Mouse (Mus musculus) mouse trophoblast stem cell (cell line): Measurements from ENCODE around the gene Adcyap1.

Source experiments
- in situ Hi-C, 2 experiments: fragments of 300-500 bp; cut with MseI, MboI; formaldehyde crosslinking; loops; 2 replicates in 1 of 2; 3 replicates in 1 of 2; pipeline ENCODE4 v1.15.1; 2025

Adcyap1 gene

GRCm38 (mm10) chr17:93198717-93199116, at the start of gene Adcyap1:
TSS of gene Adcyap1 (plus strand) at chr17:93199017.
- in situ Hi-C loops = no loop called here

- in situ Hi-C loops = loop anchor here in 1 of 2 experiments (25.0 kb wide), 1 partner anchor 379 kb away; no protein-coding TSS in a partner anchor
Measured at GRCm38 (mm10) chr17:93158280-93158851, 40.5 kb upstream of the Adcyap1 start.

- in situ Hi-C loops = loop anchor here in 1 of 2 experiments (25.0 kb wide), 1 partner anchor 368 kb away; no protein-coding TSS in a partner anchor
Measured at GRCm38 (mm10) chr17:93169572-93169971, 29.2 kb upstream of the Adcyap1 start.

- in situ Hi-C loops = no loop called here
Measured at GRCm38 (mm10) chr17:93196846-93197245, 2.0 kb upstream of the Adcyap1 start.

- in situ Hi-C loops = no loop called here
Measured at GRCm38 (mm10) chr17:93198213-93198612, 604 bp upstream of the Adcyap1 start.

GRCm38 (mm10) chr17:93199218-93199617, 401 bp downstream of the Adcyap1 start:
- in situ Hi-C loops = no loop called here

DNA sequence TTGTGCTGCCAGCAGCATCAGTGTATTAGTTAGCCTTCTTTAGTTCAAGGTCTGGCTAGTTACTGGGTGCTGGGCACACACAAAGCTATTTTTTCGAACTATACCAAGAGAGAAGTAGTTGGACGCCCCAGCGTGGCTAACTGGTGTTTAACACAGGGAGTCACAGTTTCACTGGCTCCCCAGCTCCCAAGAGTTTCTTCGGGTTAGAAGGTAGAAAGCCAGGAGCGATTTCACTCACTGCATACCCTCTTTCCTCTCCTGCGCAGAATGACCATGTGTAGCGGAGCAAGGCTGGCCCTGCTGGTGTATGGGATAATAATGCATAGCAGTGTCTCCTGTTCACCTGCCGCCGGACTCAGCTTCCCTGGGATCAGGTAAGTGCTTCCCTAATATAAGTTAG, 930 bp downstream of the Adcyap1 start:
- in situ Hi-C loops = no loop called here

DNA sequence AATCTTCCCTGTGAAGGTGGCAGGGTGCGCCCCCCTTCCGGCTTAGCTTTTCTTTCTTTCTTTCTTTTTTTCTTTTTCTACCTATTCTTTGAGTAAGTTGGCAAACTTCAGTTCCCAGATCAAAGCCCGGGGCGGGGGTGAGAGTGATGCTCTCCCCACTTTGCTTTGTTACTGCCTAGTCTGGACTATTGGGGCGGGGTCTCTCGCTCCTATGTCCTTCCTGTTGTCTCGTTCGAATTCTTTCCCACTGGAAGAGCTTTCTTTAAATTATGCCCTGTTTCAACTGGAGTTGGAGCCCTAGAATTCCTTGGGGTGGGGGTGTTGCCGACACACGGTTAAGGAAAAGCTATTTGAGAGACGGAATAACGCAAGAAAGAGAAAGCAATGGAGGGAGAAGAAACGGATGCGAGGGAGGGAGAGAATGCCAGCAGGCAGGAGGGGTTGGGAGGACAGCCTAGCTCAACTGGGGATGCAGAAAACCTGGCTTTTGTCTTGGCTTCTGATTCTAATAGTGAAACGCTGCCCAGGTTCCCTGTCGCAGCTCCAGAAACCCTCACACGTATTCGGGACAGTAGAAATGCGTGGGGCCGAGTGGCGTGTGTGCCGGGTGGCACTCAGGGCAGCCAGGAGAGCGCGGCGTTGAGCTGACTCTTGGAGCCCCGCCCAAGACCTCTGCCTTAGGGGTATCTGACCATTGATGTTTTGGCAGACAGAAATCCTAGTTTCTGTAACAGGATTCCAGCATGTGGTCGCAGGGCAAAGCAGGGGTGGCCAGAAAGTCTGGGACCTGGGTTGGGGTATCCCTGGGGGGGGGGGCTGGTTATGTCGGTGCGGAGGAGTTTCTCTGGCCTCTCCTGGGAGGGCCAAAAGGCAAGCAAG, 1.8 kb downstream of the Adcyap1 start:
- in situ Hi-C loops = no loop called here

GRCm38 (mm10) chr17:93201265-93201925, 2.6 kb downstream of the Adcyap1 start:
- in situ Hi-C loops = no loop called here

DNA sequence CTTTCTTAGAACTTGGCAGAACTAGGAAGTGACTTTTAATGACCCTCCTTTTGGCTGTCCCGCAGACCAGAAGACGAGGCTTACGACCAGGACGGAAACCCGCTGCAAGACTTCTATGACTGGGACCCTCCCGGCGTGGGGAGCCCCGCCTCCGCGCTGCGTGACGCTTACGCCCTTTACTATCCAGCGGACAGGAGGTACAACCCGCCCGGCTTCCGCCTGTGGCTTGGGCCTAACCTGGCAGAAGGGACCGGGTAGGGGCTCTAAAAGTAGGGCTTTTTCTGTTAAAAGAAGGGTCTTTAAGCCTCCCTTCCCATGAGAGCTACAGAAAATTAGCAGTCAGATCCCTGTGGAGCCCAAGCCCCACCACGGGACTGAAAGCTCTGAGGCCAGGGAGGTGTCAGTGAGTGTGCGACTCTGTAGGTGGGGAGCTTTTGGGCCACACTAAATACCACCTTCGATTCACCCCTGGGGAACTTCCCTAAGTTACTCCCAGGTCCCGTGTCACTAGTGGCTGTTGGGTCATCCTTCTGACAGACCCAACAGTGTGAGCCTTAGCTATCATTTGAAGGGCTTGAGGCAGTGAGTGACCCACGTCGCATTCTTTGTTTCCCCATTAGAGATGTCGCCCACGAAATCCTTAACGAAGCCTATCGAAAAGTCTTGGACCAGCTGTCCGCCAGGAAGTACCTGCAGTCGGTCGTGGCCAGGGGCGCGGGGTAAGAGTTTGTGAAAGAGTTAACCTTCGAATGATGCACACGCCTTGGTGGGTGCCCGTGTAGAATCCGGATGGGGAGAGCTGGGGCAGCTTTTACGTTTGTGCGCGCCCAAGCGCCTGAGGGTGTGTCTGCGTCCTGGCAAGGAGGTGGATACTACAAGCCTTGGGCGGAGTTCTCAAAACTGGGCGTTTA, 3.6 kb downstream of the Adcyap1 start:
- in situ Hi-C loops = no loop called here

DNA sequence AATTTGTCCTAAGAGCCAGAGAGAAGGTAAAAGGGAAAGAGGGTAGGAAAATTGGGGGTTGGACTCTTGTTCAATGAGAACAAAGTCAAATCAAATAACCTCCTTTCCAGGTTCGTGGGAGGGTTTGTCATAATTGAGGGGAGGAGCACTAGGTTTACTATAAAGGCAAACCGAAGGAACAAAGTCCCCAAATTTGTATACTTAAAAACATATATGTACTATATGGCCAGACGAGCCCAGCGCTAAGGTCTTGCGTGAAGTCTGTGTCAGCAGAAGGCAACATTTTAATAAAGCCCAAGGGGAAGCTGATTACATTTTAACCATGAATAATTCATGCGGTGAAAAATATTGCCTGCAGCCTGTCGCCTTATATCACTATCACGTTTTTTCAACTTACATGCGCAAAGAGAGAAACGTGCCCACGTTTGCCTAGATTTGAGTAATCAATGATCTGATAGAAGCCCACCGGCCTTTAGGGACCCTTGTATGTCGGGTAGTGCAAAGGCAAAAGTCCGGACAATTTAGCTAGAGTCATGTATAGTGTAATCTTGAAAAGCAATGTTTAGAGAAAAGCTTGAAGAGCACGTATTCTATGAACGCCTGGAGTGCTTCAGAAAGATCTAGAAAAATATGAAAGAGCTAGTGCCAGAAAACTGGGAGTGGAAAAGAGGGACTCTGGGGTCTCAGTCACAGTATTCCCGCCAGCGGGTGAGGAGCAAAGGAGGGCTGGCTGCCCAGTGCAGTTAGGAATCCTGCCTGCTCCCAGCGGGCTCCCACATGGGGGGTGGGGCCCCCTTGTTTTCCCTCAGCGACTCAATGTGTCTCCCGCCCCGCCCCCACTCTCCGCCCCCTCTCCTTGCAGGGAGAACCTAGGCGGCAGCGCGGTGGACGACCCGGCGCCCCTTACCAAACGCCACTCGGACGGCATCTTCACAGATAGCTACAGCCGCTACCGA, 4.5 kb downstream of the Adcyap1 start:
- in situ Hi-C loops = no loop called here

DNA sequence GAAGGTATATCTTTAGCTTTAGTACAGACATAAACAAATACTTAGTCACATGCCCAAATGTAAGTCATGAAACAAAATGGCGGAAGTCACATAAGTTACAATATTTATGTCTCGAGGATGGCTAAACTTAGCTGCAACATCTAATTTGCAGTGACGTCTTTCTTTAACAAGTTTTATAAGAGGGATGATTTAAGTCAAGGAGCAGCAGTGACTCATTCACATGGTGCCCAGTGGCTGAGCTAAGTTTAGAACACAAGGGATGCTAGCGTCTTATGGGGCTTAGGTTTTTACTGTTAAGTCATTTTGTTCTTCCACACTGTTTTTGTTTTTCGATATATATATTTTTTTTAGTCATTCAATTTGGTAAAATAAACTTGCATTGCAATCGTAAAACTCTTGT, 19.0 kb downstream of the Adcyap1 start:
- in situ Hi-C loops = no loop called here

DNA sequence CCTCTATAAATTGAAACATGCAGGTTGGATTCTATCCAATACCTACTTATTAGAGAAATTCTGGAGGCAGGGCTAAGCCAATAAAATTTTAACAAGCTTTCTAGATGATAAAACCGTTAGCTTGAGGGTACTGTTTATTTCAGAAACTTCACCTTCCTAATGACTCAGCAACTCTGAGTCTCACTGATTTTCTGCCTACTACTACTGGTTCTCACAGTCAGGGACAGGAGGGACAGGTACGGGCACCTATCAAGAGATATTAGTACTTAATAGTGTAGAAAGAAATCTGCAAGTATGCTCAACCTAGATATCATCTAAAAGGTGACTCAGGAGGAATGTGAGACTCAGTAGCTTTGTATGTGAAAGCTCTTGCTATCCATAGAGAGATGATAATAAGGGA, 19.8 kb downstream of the Adcyap1 start:
- in situ Hi-C loops = no loop called here

DNA sequence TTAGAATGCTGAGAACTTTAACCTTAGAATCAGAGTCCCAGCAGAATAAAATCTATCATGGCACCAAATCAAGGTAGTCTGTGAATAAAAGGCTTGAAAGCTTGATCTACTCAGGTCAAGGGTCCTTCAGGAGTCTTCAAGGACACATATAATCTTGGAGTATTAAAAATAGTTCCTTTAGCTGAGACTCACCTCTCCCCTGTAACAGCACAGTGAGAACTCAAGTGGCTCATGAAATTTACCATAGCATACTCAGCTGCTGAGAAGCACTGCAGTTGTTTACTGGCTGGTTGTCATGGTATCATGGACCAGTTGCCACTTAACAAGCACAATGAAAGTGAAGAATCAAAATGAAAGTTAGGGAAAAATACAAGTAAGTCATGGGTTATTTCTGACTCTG, 38.5 kb downstream of the Adcyap1 start:
- in situ Hi-C loops = no loop called here
